Mouse (Mus musculus): Measurements from ENCODE around the gene Mfn1. TPM values are rescaled to one million over a fixed set of nuclear protein-coding genes. Genes with fewer than 3 reads are reported as not detected.

The Mfn1 gene
- 23.8 and 32.2 TPM in 2 replicates for polyA plus RNA-seq (2015; fragmentation: Nextera tagmentation; extraction: Ambion mirVana)

DNA sequence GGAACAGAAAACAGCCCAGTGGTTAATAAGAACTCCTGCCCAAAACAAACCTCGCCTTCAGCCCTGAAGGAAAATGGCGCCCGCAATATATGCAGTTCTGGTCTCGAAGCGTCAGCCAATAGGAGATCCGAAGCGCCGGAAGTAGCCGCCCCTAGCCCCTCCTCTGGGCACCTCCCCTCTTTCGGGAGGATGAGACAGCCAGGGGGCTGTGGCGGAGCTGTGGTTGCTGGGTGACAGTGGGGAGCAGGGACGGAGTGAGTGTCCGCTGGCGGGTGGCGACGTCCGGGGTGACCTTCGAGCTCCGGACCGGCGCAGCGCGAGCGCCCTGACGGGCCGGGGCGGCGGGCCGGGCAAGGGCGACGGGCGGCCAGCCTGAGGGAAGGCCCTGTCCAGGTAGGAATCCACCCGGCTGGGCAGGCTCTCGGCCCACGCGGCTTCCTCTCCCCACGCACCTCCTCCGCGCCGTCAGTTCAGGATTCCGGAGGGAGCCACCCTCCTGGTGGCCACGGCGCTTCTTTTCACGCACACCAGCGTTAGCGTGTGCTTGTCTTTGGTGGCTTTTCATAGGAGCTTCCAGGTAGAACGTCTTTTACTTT is at the start of gene Mfn1:
Mfn1 (plus strand) TSS at position 163 of the 596 bp plus-strand sequence.
- H3K9me3 ChIP-seq (ENCODE audit: control insufficient read depth, low read length) = peaks cover 6% of the 10 kb centered on the region
- peak within 1 kb of the TSS; percentile 73 for H3K4me2 ChIP-seq (ENCODE audit: low read depth, low read length)
- no peaks in the 10 kb centered on the region for H3K27me3 ChIP-seq (ENCODE audit: control insufficient read depth, insufficient read depth, low read depth, low read length)
- under 1% methylated on average over 45 of the region's 47 CpGs for WGBS
- H3K4me3 ChIP-seq (ENCODE audit: low read length) = peak within 1 kb of the TSS; percentile 93
- peak; percentile 100 for ATAC-seq (ENCODE audit: low read depth)
- peaks cover 10% of the 10 kb centered on the region; the same call in 1 of the 2 replicates for H3K36me3 ChIP-seq (ENCODE audit: control insufficient read depth, insufficient read depth, low read length)
- peak within 1 kb of the TSS; percentile 66 for H3K27ac ChIP-seq (ENCODE audit: low read length)
- peak within 1 kb of the TSS; percentile 88 for H3K9ac ChIP-seq (ENCODE audit: low read length)
- peaks cover 3% of the 10 kb centered on the region; the same call in 1 of the 2 replicates for H3K4me1 ChIP-seq (replicated peaks; ENCODE audit: control insufficient read depth, insufficient read depth, low read length)

DNA sequence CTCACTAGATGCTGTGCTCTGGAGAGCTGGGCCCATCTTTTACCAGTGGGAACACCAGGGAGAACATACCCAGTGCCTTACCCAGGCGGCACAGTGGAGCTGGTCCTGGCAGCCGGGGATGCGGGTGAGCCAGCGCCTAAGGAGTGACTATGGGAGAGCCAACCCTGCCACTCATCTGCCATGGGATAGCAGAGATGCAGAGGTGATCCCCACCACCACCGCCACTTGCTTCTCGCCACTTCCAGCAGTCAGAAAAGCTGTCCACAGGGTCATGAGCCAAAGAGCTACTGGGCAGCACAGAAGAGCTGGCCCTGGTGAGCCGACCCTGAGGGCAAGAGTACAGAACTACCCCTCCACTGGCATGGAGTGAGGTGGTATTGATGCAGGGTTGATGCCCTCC is 49.3 kb upstream of the Mfn1 start:
- no peaks in the 10 kb centered on the region for H3K9me3 ChIP-seq (ENCODE audit: control insufficient read depth, low read length)
- WGBS = 77% methylated on average over 7 of the region's 7 CpGs
- H3K36me3 ChIP-seq (ENCODE audit: control insufficient read depth, insufficient read depth, low read length) = no peaks in the 10 kb centered on the region
- ATAC-seq (ENCODE audit: low read depth) = no peak
- no peaks in the 10 kb centered on the region for H3K4me1 ChIP-seq (replicated peaks; ENCODE audit: control insufficient read depth, insufficient read depth, low read length)
- H3K9ac ChIP-seq (ENCODE audit: low read length) = no peak overlapping the region
- no peaks in the 10 kb centered on the region for H3K27me3 ChIP-seq (ENCODE audit: control insufficient read depth, insufficient read depth, low read depth, low read length)
- H3K4me2 ChIP-seq (ENCODE audit: low read depth, low read length) = no peak overlapping the region
- no peak overlapping the region for H3K27ac ChIP-seq (ENCODE audit: low read length)
- no peak overlapping the region for H3K4me3 ChIP-seq (ENCODE audit: low read length)

DNA sequence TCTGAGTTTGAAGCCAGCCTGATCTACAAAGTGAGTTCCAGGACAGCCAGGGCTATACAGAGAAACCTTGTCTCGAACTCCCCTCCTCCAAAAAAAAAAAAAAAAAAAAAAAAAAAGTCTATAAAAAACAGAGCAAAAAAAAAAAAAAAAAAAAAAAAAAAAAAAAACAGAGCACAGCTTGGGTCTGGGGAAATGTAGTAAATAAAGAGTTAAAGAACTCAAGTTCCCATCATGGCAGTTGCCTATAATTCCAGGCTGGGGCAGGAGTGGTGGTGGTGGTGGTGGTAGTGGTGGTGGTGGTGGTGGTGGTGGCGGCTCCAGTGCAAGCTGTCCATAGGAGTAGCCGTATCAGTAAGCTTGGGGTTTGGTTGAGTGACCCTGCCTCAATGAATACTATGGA is 46.2 kb upstream of the Mfn1 start:
- no peak overlapping the region for H3K4me3 ChIP-seq (ENCODE audit: low read length)
- no peaks in the 10 kb centered on the region for H3K4me1 ChIP-seq (replicated peaks; ENCODE audit: control insufficient read depth, insufficient read depth, low read length)
- H3K9ac ChIP-seq (ENCODE audit: low read length) = no peak overlapping the region
- ATAC-seq (ENCODE audit: low read depth) = no peak
- H3K36me3 ChIP-seq (ENCODE audit: control insufficient read depth, insufficient read depth, low read length) = no peaks in the 10 kb centered on the region
- no peaks in the 10 kb centered on the region for H3K27me3 ChIP-seq (ENCODE audit: control insufficient read depth, insufficient read depth, low read depth, low read length)
- no peak overlapping the region for H3K27ac ChIP-seq (ENCODE audit: low read length)
- H3K4me2 ChIP-seq (ENCODE audit: low read depth, low read length) = no peak overlapping the region
- H3K9me3 ChIP-seq (ENCODE audit: control insufficient read depth, low read length) = no peaks in the 10 kb centered on the region
- WGBS = 92% methylated on average over 2 of the region's 3 CpGs

DNA sequence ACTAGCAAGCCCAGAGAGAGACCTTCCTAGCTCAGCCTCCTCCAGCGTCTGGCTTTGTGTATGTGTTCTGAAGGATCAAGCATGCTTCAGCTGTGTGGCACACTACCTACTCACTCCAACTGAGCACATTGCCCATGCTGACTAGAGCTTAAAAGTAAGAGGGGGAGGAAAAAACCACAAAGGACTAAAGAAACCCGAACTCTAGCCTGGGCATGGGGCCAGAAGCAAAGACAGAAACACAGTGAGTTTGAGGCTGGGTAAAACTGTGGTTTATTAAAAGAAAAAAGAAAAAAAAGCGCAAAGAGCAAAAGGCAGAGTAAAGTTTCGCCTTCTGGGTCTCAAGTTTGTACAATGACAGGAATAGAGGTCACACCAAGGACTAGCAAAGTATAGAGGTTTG is 42.7 kb upstream of the Mfn1 start:
- Histone ChIP-seq H3K27me3 (ENCODE audit: control insufficient read depth, insufficient read depth, low read depth, low read length) (no peaks in the 10 kb centered on the region), H3K9me3 (ENCODE audit: control insufficient read depth, low read length) (no peaks in the 10 kb centered on the region), H3K9ac (ENCODE audit: low read length) (no peak overlapping the region), H3K4me3 (ENCODE audit: low read length) (no peak overlapping the region), H3K36me3 (ENCODE audit: control insufficient read depth, insufficient read depth, low read length) (no peaks in the 10 kb centered on the region), H3K4me2 (ENCODE audit: low read depth, low read length) (no peak overlapping the region), H3K4me1 (replicated peaks; ENCODE audit: control insufficient read depth, insufficient read depth, low read length) (no peaks in the 10 kb centered on the region), H3K27ac (ENCODE audit: low read length) (no peak overlapping the region)
- no peak for ATAC-seq (ENCODE audit: low read depth)
- WGBS = 65% methylated on average over 4 of the region's 4 CpGs

DNA sequence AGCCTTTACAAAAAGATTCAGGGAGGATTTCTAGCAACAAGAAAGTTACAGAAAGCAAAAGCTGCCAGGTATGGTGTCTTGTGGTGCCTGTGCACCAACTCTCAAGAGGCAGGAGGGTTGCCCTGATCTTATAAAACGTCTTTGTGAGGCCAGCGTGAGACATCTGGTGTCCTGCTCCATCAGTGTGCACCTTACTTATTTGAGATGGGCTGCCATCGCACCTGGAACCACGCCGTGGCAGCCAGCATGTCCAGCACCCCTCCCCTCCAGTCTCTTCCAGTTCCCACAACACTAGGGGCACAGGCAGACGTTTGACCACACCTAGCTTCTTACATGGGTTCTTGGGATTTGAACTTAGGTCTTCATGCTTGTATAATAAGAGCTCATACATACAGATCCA is 41.1 kb upstream of the Mfn1 start:
- no peak overlapping the region for H3K4me3 ChIP-seq (ENCODE audit: low read length)
- 72% methylated on average over 6 of the region's 6 CpGs for WGBS
- no peak for ATAC-seq (ENCODE audit: low read depth)
- no peaks in the 10 kb centered on the region for H3K9me3 ChIP-seq (ENCODE audit: control insufficient read depth, low read length)
- H3K4me2 ChIP-seq (ENCODE audit: low read depth, low read length) = no peak overlapping the region
- H3K9ac ChIP-seq (ENCODE audit: low read length) = no peak overlapping the region
- H3K27ac ChIP-seq (ENCODE audit: low read length) = no peak overlapping the region
- H3K36me3 ChIP-seq (ENCODE audit: control insufficient read depth, insufficient read depth, low read length) = no peaks in the 10 kb centered on the region
- H3K4me1 ChIP-seq (replicated peaks; ENCODE audit: control insufficient read depth, insufficient read depth, low read length) = no peaks in the 10 kb centered on the region
- no peaks in the 10 kb centered on the region for H3K27me3 ChIP-seq (ENCODE audit: control insufficient read depth, insufficient read depth, low read depth, low read length)

DNA sequence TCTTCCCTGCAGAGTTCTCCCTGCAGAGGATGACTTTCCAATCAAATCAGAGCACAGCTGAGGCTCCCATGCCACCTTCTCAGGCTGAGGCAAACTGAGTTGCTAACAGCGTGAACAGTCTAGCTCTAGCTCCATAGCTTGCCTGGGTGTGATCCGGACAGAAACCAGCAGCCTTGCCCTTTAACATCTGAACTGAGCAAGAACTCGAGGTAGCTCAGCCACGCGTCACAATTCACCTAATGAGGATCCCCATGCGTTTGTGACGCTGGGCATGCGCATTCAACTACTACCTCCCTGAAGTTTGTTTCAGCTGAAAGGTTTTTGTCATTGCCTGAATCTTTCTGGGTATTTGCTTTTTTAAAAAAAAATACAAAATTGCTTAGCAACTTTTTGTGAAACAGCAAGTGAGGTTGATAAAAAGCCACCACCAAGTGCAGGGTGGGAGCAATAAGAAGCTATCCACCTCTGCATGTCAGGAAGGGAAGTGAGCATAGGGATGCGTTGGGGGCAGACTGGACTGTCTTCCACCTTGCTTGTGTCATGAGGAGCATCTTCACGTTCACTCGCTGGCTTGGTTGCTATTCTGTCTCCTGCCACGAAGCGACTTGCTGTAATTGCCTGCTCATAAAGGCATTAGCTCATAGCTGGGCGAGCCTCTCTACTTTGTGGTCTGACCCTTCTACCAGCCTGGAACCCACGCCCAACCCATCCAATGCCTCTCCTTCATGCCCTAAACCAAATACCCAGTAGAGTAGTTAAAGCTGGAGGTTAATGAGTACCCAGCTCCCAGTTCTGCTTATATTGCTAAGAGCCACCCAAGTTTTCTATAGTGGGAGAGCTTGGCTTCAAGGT is 39.0 kb upstream of the Mfn1 start:
- Histone ChIP-seq H3K9ac (ENCODE audit: low read length) (no peak overlapping the region), H3K27me3 (ENCODE audit: control insufficient read depth, insufficient read depth, low read depth, low read length) (no peaks in the 10 kb centered on the region), H3K4me2 (ENCODE audit: low read depth, low read length) (no peak overlapping the region), H3K36me3 (ENCODE audit: control insufficient read depth, insufficient read depth, low read length) (no peaks in the 10 kb centered on the region), H3K9me3 (ENCODE audit: control insufficient read depth, low read length) (no peaks in the 10 kb centered on the region), H3K4me3 (ENCODE audit: low read length) (no peak overlapping the region), H3K27ac (ENCODE audit: low read length) (no peak overlapping the region), H3K4me1 (replicated peaks; ENCODE audit: control insufficient read depth, insufficient read depth, low read length) (no peaks in the 10 kb centered on the region)
- WGBS = 66% methylated on average over 15 of the region's 15 CpGs
- no peak for ATAC-seq (ENCODE audit: low read depth)

DNA sequence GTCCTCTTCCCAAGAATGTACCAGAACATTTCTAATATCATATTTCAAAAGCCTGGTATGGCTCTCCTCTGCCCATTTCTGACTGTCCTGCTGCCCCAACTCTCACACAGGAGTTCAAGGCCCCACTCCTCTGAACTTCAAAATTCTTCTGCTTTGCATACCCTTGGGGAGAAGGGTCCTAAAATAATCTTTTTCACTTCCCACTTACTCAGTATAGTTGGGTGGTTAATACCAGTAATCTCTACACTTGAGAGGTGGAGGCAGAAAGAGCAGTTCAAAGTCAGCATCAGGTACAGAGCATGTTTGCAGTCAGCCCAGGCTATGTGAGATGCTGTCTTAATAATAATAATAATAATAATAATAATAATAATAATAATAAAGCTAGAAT is 38.3 kb upstream of the Mfn1 start:
- H3K9ac ChIP-seq (ENCODE audit: low read length) = no peak overlapping the region
- no peaks in the 10 kb centered on the region for H3K4me1 ChIP-seq (replicated peaks; ENCODE audit: control insufficient read depth, insufficient read depth, low read length)
- H3K4me3 ChIP-seq (ENCODE audit: low read length) = no peak overlapping the region
- no peaks in the 10 kb centered on the region for H3K9me3 ChIP-seq (ENCODE audit: control insufficient read depth, low read length)
- H3K27me3 ChIP-seq (ENCODE audit: control insufficient read depth, insufficient read depth, low read depth, low read length) = no peaks in the 10 kb centered on the region
- no peak overlapping the region for H3K27ac ChIP-seq (ENCODE audit: low read length)
- H3K36me3 ChIP-seq (ENCODE audit: control insufficient read depth, insufficient read depth, low read length) = no peaks in the 10 kb centered on the region
- no peak for ATAC-seq (ENCODE audit: low read depth)
- H3K4me2 ChIP-seq (ENCODE audit: low read depth, low read length) = no peak overlapping the region

DNA sequence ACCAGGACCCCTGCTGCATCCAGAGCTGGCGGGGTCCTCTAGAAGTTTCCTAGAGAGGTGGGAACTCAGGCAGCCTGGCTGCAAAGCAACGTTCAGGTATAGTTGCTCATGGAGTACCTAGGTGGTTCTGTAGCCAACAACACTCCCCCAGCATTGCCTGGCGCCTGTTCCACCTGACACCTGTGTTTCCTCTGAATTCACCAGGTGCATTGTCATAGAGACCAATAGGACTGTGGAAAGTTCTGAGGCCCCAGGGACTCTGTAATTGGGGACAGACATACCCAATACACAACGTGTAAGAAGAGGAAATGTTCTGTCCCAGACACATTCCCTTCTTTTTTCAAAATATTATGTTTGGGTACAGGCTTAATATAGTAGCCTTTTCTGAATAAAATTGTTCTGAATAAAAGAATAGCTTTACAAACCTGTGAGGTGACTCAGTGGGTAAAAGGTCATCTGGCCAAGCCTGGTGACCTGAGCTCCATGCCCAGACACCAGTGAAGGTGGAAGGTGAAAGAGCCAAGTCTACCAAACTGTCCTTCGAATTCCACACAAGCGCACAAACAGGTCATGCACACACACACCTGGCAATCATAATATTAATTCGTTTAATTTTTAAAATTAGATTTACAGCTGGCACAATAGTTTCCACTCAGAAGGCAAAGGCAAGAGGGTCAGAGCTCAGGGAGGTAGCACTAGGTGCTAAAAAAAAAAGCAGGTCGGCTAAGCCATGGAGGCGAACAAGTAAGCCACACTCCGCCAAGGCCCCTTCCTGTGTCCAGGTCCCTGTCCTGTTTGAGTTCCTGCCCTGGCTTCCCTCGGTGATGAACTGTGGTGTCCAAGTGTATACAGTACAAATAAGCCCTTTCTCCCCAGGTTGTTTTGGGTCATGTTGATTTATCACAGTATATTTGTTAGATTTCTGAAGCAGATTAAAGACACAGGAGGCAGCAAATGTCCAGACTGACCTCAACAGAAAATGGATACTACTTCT is 36.9 kb upstream of the Mfn1 start, which contains the start of gene Kcnmb3:
Kcnmb3 (minus strand) TSS at position 135 of the 994 bp plus-strand sequence.
- no peak within 1 kb of the TSS for H3K4me2 ChIP-seq (ENCODE audit: low read depth, low read length)
- H3K4me1 ChIP-seq (replicated peaks; ENCODE audit: control insufficient read depth, insufficient read depth, low read length) = no peaks in the 10 kb centered on the region
- H3K9ac ChIP-seq (ENCODE audit: low read length) = no peak within 1 kb of the TSS
- H3K27ac ChIP-seq (ENCODE audit: low read length) = no peak within 1 kb of the TSS
- no peaks in the 10 kb centered on the region for H3K27me3 ChIP-seq (ENCODE audit: control insufficient read depth, insufficient read depth, low read depth, low read length)
- ATAC-seq (ENCODE audit: low read depth) = no peak
- no peak within 1 kb of the TSS for H3K4me3 ChIP-seq (ENCODE audit: low read length)
- no peaks in the 10 kb centered on the region for H3K9me3 ChIP-seq (ENCODE audit: control insufficient read depth, low read length)
- no peaks in the 10 kb centered on the region for H3K36me3 ChIP-seq (ENCODE audit: control insufficient read depth, insufficient read depth, low read length)
- 77% methylated on average over 11 of the region's 11 CpGs for whole genome bisulfite sequencing
